8 mouse cellular contexts compared by ENCODE assay signal in genomic region chr5:125339851-125340531, GRCm38 (mm10). TPM values are rescaled to one million over a fixed set of nuclear protein-coding genes. Genes with fewer than 3 reads are reported as not detected.
A peak's percentile ranks its signal among the peaks of the same experiment; 100 is the strongest.
DNase-seq lines count a peak whose midpoint lies in the region; ATAC-seq lines count a peak whose summit lies in the region.

No protein-coding gene starts in this region.

- intact Hi-C loops in heart, postnatal 36 days (cut with DNase I), result loop anchor here (2.0 kb wide), 1 partner anchor 19 kb away; no protein-coding TSS in a partner anchor

- peak overlapping the region; percentile 78 for H3K27ac ChIP-seq in embryonic facial prominence, embryonic 13.5 days
- peak overlapping the region; percentile 87 for H3K27ac ChIP-seq in limb, embryonic 10.5 days
- no peak overlapping the region for H3K27ac ChIP-seq in midbrain, embryonic 14.5 days (replicated peaks; ENCODE audit: low read depth, low read length)

- peaks cover 37% of the 10 kb centered on the region for H3K36me3 ChIP-seq in megakaryocyte, embryonic 14.5 days (replicated peaks; ENCODE audit: low read length)
- H3K36me3 ChIP-seq in embryonic facial prominence, embryonic 13.5 days, result no peaks in the 10 kb centered on the region
- no peaks in the 10 kb centered on the region for H3K36me3 ChIP-seq in limb, embryonic 10.5 days
- no peaks in the 10 kb centered on the region for H3K36me3 ChIP-seq in midbrain, embryonic 14.5 days (ENCODE audit: control insufficient read depth, insufficient read depth, low read length)

- WGBS in embryonic facial prominence, embryonic 13.5 days, result 2% methylated on average over 25 of the region's 25 CpGs
- 3% methylated on average over 25 of the region's 25 CpGs for WGBS in limb, embryonic 10.5 days
- 3% methylated on average over 25 of the region's 25 CpGs for WGBS in midbrain, embryonic 14.5 days

- peaks cover 6% of the 10 kb centered on the region for H3K9me3 ChIP-seq in megakaryocyte, embryonic 14.5 days
- H3K9me3 ChIP-seq in embryonic facial prominence, embryonic 13.5 days, result no peaks in the 10 kb centered on the region
- H3K9me3 ChIP-seq in limb, embryonic 10.5 days (replicated peaks), result no peaks in the 10 kb centered on the region
- no peaks in the 10 kb centered on the region for H3K9me3 ChIP-seq in midbrain, embryonic 14.5 days (ENCODE audit: control insufficient read depth, low read length)

- peak overlapping the region; percentile 98 for H3K4me2 ChIP-seq in embryonic facial prominence, embryonic 13.5 days
- peak overlapping the region; percentile 90 for H3K4me2 ChIP-seq in midbrain, embryonic 14.5 days (ENCODE audit: low read length)

- peak; percentile 37 to 38 for DNase-seq in heart, postnatal 36 days
- DNase-seq in limb, embryonic 10.5 days (ENCODE audit: low spot score), result peak; percentile 60
- peak; percentile 47 for DNase-seq in midbrain, embryonic 14.5 days
- DNase-seq in thymus, postnatal 10 days (ENCODE audit: low spot score in 2 of 2), result peak; percentile 6 to 20

- H3K4me3 ChIP-seq in megakaryocyte, embryonic 14.5 days (replicated peaks), result peak overlapping the region; percentile 100
- H3K4me3 ChIP-seq in embryonic facial prominence, embryonic 13.5 days, result peak overlapping the region; percentile 66
- peak overlapping the region; percentile 85 for H3K4me3 ChIP-seq in limb, embryonic 10.5 days
- peak overlapping the region; percentile 62 for H3K4me3 ChIP-seq in midbrain, embryonic 14.5 days (replicated peaks; ENCODE audit: low read depth, low read length)

- H3K4me1 ChIP-seq in megakaryocyte, embryonic 14.5 days, result peaks cover 82% of the 10 kb centered on the region
- H3K4me1 ChIP-seq in embryonic facial prominence, embryonic 13.5 days, result peaks cover 25% of the 10 kb centered on the region
- H3K4me1 ChIP-seq in limb, embryonic 10.5 days, result peaks cover 28% of the 10 kb centered on the region
- H3K4me1 ChIP-seq in midbrain, embryonic 14.5 days (ENCODE audit: control insufficient read depth, insufficient read depth, low read length), result peaks cover 19% of the 10 kb centered on the region

- H3K27me3 ChIP-seq in megakaryocyte, embryonic 14.5 days (replicated peaks), result no peaks in the 10 kb centered on the region
- no peaks in the 10 kb centered on the region for H3K27me3 ChIP-seq in embryonic facial prominence, embryonic 13.5 days
- H3K27me3 ChIP-seq in limb, embryonic 10.5 days (ENCODE audit: low read depth, poor library complexity, severe bottlenecking), result peaks cover 10% of the 10 kb centered on the region
- peaks cover 12% of the 10 kb centered on the region; the same call in 1 of the 2 replicates for H3K27me3 ChIP-seq in midbrain, embryonic 14.5 days (ENCODE audit: control insufficient read depth, insufficient read depth, low read length)

- ATAC-seq in megakaryocyte, adult 5-6 weeks (ENCODE audit: poor library complexity, severe bottlenecking), result no peak
- no peak for ATAC-seq in embryonic facial prominence, embryonic 13.5 days (ENCODE audit: insufficient number of reproducible peaks, insufficient read depth, low FRiP score, low TSS enrichment, low read depth)
- ATAC-seq in midbrain, embryonic 14.5 days (ENCODE audit: low FRiP score, low TSS enrichment), result no peak
- ATAC-seq in activated CD4-positive, CD25-positive, alpha-beta regulatory T cell, adult 4 months, result no peak

- peak overlapping the region; percentile 77 for H3K9ac ChIP-seq in embryonic facial prominence, embryonic 13.5 days
- peak overlapping the region; percentile 58; the same call in 1 of the 2 replicates for H3K9ac ChIP-seq in midbrain, embryonic 14.5 days (replicated peaks; ENCODE audit: low read length)

RNA-seq across cellular contexts. Expression of gene Scarb1, which starts 0.9 kb away (rescaled TPM):
- polyA plus RNA-seq in megakaryocyte, embryonic 14.5 days (2012; ENCODE audit: insufficient read depth, low replicate concordance), result 138 and 186 TPM in 2 replicates
- total RNA-seq in megakaryocyte, adult 5-6 weeks (2015), result 88.7 and 92.9 TPM in 2 replicates
- 86.3 and 88.2 TPM in 2 replicates for total RNA-seq in megakaryocyte, adult 5-6 weeks (2017)
- polyA plus RNA-seq in embryonic facial prominence, embryonic 13.5 days (2015; fragmentation: Nextera tagmentation; extraction: Ambion mirVana), result 53.9 and 55.6 TPM in 2 replicates
- 10 to 100 TPM; 35.4 to 44.4 TPM for total RNA-seq in heart, postnatal 36 days (2021)
- polyA plus RNA-seq in limb, embryonic 10.5 days (2016; fragmentation: Nextera tagmentation; extraction: Ambion mirVana), result 43.5 and 45.2 TPM in 2 replicates
- polyA plus RNA-seq in midbrain, embryonic 14.5 days (2014; fragmentation: Nextera tagmentation; extraction: Ambion mirVana), result 22.8 and 26.8 TPM in 2 replicates
- 1 to 10 TPM; 8.8 to 9.4 TPM for polyA plus RNA-seq in activated CD4-positive, CD25-positive, alpha-beta regulatory T cell, adult 4 months (2017; shearing (Covaris generic))

RNA-seq across cellular contexts. Expression of gene Gm10382, which starts 49.1 kb away (rescaled TPM):
- polyA plus RNA-seq in megakaryocyte, embryonic 14.5 days (2012; ENCODE audit: insufficient read depth, low replicate concordance), result 0.53 and 1.9 TPM in 2 replicates
- total RNA-seq in megakaryocyte, adult 5-6 weeks (2015), result not detected in 2 replicates
- total RNA-seq in megakaryocyte, adult 5-6 weeks (2017), result 0.11 TPM in 1 of 2 replicates, not detected in the other
- 0.29 and 0.34 TPM in 2 replicates for polyA plus RNA-seq in embryonic facial prominence, embryonic 13.5 days (2015; fragmentation: Nextera tagmentation; extraction: Ambion mirVana)
- not detected for total RNA-seq in heart, postnatal 36 days (2021)
- polyA plus RNA-seq in limb, embryonic 10.5 days (2016; fragmentation: Nextera tagmentation; extraction: Ambion mirVana), result 0.44 and 0.54 TPM in 2 replicates
- polyA plus RNA-seq in midbrain, embryonic 14.5 days (2014; fragmentation: Nextera tagmentation; extraction: Ambion mirVana), result 0.42 and 0.58 TPM in 2 replicates
- 1 to 10 TPM in 1 of 2 experiments, under 1 TPM in 1; 0.68 to 1.1 TPM for polyA plus RNA-seq in activated CD4-positive, CD25-positive, alpha-beta regulatory T cell, adult 4 months (2017; shearing (Covaris generic))

RNA-seq across cellular contexts. Expression of gene Ubc, which starts 50.0 kb away (rescaled TPM):
- 71.3 and 127 TPM in 2 replicates for polyA plus RNA-seq in megakaryocyte, embryonic 14.5 days (2012; ENCODE audit: insufficient read depth, low replicate concordance)
- total RNA-seq in megakaryocyte, adult 5-6 weeks (2015), result 260 and 265 TPM in 2 replicates
- 355 and 414 TPM in 2 replicates for total RNA-seq in megakaryocyte, adult 5-6 weeks (2017)
- polyA plus RNA-seq in embryonic facial prominence, embryonic 13.5 days (2015; fragmentation: Nextera tagmentation; extraction: Ambion mirVana), result 979 and 1,012 TPM in 2 replicates
- 1,000 to 10,000 TPM in 1 of 2 experiments, 100 to 1,000 TPM in 1; 856 to 1,567 TPM for total RNA-seq in heart, postnatal 36 days (2021)
- 856 and 992 TPM in 2 replicates for polyA plus RNA-seq in limb, embryonic 10.5 days (2016; fragmentation: Nextera tagmentation; extraction: Ambion mirVana)
- polyA plus RNA-seq in midbrain, embryonic 14.5 days (2014; fragmentation: Nextera tagmentation; extraction: Ambion mirVana), result 1,251 and 1,332 TPM in 2 replicates
- 1,000 to 10,000 TPM in 1 of 2 experiments, 100 to 1,000 TPM in 1; 706 to 1,210 TPM for polyA plus RNA-seq in activated CD4-positive, CD25-positive, alpha-beta regulatory T cell, adult 4 months (2017; shearing (Covaris generic))
